Mouse (Mus musculus) adrenal gland, postnatal 25 days (tissue): Measurements from ENCODE around the gene Gopc. TPM values are rescaled to one million over a fixed set of nuclear protein-coding genes. Genes with fewer than 3 reads are reported as not detected.
"Not testable (repeated sequence)": the region's sequence is repeated elsewhere in the genome, so short reads cannot be mapped to it uniquely, and the experiment has no call there.

Experiments
- DNase-seq: peaks from one replicate; pipeline ENCODE4 v3.0.0; 2021; ENCODE audit warnings: mixed read lengths
- total RNA-seq: library from RNA; stranded (reverse); gene quantifications from 2 replicates; pipeline ENCODE4 v1.2.3, GENCODE M21; 2021

Gopc gene
- total RNA-seq, 1 experiment from 2014 or later, result 31.2 TPM

- DNase-seq, result no peak
Observed at GRCm38 (mm10) chr10:52295934-52296333, 86.0 kb downstream of the Gopc start.

GRCm38 (mm10) chr10:52293921-52294577, 87.9 kb downstream of the Gopc start:
- DNase-seq, result no peak

GRCm38 (mm10) chr10:52292391-52292790, 89.5 kb downstream of the Gopc start:
- not testable (repeated sequence) for DNase-seq

GRCm38 (mm10) chr10:52289261-52289660, 92.7 kb downstream of the Gopc start:
- no peak for DNase-seq

DNA sequence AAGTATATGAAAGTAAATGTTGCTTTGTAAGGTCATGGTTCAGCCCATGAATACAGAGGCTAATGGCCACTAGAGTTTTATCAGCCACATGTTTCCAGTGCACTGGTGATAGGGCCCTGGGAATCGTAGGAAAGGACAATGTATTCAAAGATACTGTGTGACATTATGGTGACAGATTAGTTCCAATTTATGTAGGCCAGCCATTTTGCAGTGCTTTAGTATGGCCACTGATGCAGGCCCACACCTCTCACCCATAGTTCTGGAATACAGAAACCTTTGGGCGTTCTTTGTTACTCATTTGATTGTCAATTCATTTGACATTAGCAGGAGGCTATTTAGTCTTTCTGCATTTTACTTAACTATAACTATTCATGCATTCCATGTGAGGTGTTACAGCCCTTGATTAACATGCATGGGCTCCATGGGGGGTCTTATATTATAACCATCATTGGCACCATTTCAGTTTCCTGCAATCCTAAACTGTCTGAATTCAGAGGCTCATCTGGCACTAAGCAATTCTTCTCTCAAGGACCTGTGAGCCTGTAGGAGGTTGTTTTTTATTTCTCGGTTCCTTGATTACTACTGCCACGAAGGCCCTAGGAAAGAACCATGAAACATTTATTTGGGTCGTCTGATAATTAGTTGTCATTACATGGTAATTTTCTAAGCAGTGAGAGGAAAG, 93.9 kb downstream of the Gopc start:
- DNase-seq, result no peak

Other genes with a start within 250 kb of the Gopc start
- not detected in 2 replicates for gene Ros1, start 186.9 kb downstream of the Gopc start, total RNA-seq
- gene Dcbld1, start 148.5 kb downstream of the Gopc start, total RNA-seq, result 4.0 and 4.9 TPM in 2 replicates
- gene Gm26741, start 23.4 kb downstream of the Gopc start, total RNA-seq, result not detected in 2 replicates
- 0.15 TPM in 1 of 2 replicates, not detected in the other for gene Nepn, start 6.8 kb upstream of the Gopc start, total RNA-seq
- gene Nus1, start 35.4 kb upstream of the Gopc start, total RNA-seq, result 48.7 and 53.9 TPM in 2 replicates